Mouse (Mus musculus) midbrain, postnatal 0 days (tissue): Measurements from ENCODE around the gene Cyp2t4. TPM values are rescaled to one million over a fixed set of nuclear protein-coding genes. Genes with fewer than 3 reads are reported as not detected.

ENCODE experiments used
- ATAC-seq: fragments of 200-750 bp; cut with Nextera tagmentation; 2 replicates; pipeline ENCODE4 v1.8.0; 2017; ENCODE audit warnings: moderate number of reproducible peaks, mild to moderate bottlenecking, moderate TSS enrichment, moderate library complexity; ENCODE audit not compliant: low FRiP score
- DNase-seq: peaks from one replicate; pipeline ENCODE4 v3.0.0-alpha.2; 2015; ENCODE audit warnings: low spot score
- H3K27ac ChIP-seq: fragments of 300-500 bp; sonication (generic); 2 replicates; pipeline ENCODE4 v1.5.1; 2014; ENCODE audit warnings: low read depth, mild to moderate bottlenecking, low read length, mixed read lengths
- H3K27me3 ChIP-seq: fragments of 300-500 bp; sonication (generic); 2 replicates; pipeline ENCODE4 v1.6.1; 2014; ENCODE audit warnings: low read length, control low read depth, mixed read lengths; ENCODE audit not compliant: insufficient read depth
- H3K36me3 ChIP-seq: fragments of 300-500 bp; sonication (generic); 2 replicates; pipeline ENCODE4 v1.6.1; 2014; ENCODE audit warnings: low read length, control low read depth, mixed read lengths; ENCODE audit not compliant: insufficient read depth
- H3K4me1 ChIP-seq: fragments of 300-500 bp; sonication (generic); 2 replicates; pipeline ENCODE4 v1.6.1; 2014; ENCODE audit warnings: mild to moderate bottlenecking, control low read depth, antibody characterized with exemption, low read length, mixed read lengths; ENCODE audit not compliant: insufficient read depth
- H3K4me2 ChIP-seq: fragments of 300-500 bp; sonication (generic); 2 replicates; pipeline ENCODE4 v1.6.1; 2014; ENCODE audit warnings: low read depth, mild to moderate bottlenecking, low read length, mixed read lengths; ENCODE audit not compliant: poor library complexity, severe bottlenecking
- H3K4me3 ChIP-seq: fragments of 300-500 bp; sonication (generic); 2 replicates; pipeline ENCODE4 v1.5.1; 2014; ENCODE audit warnings: low read depth, mild to moderate bottlenecking, low read length, moderate library complexity
- H3K9ac ChIP-seq: fragments of 300-500 bp; sonication (generic); replicated peaks from 2 replicates; pipeline ENCODE4 v1.6.1; 2014; ENCODE audit warnings: mild to moderate bottlenecking, low read length, moderate library complexity, mixed read lengths; ENCODE audit not compliant: poor library complexity, severe bottlenecking
- H3K9me3 ChIP-seq: fragments of 300-500 bp; sonication (generic); 2 replicates; pipeline ENCODE4 v1.6.1; 2016; ENCODE audit warnings: low read length, control low read depth
- CTCF ChIP-seq: IDR thresholded peaks from 2 replicates; pipeline ENCODE4 v1.5.1; 2016; ENCODE audit warnings: antibody characterized with exemption, mild to moderate bottlenecking
- WGBS: fragments of 180-500 bp; shearing (Covaris S2); extraction: QIAGEN DNeasy Blood & Tissue Kit; methylation state at CpG from one replicate; pipeline ENCODE4 v1.1.7; 2014; 5-methylcytosine and 5-hydroxymethylcytosine counted together
- polyA plus RNA-seq: library from polyadenylated mRNA; unstranded; fragments of >200 nt; fragmentation: Nextera tagmentation; extraction: Ambion mirVana; gene quantifications from 2 replicates; pipeline ENCODE4 v1.2.1, GENCODE M21; 2015
- total RNA-seq: library from RNA; depleted of rRNA; stranded (reverse); fragments of >200 nt; gene quantifications from 2 replicates; pipeline ENCODE4 v1.2.3, GENCODE M21; 2014

Gene Cyp2t4
- total and polyA plus RNA-seq, 2 experiments from 2014 or later, result 0.30 TPM; not detected in 1

DNA sequence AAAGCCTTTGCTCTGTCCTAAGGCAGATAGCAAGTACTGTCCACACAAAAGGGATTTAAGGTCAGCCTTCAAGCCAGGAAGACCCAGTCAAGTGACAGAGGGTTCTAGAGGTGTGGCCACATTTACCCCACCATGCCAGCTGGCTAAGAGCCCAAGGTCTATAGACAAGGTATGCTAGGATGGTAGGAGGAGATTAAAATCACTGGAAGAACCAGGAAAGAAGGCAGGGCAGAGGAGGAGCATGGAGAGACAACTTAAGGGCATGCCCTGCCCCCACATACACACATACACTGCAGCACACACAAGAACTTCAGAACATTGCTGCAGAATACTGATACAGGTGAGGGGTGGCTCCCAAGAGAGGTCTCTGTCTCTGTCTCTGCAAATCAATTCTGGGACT is 33.8 kb upstream of the Cyp2t4 start, which contains the start of gene Cyp2f2:
Gene Cyp2f2, plus strand, starts transcription at position 234 of the 400 bp plus-strand sequence.
- no peak within 1 kb of the TSS for H3K4me2 ChIP-seq
- no peaks in the 10 kb centered on the region for H3K4me1 ChIP-seq
- H3K4me3 ChIP-seq, result no peak within 1 kb of the TSS
- H3K9me3 ChIP-seq, result no peaks in the 10 kb centered on the region
- H3K27ac ChIP-seq, result no peak within 1 kb of the TSS
- no peak within 1 kb of the TSS for H3K9ac ChIP-seq
- DNase-seq, result no peak
- no peak for TF ChIP-seq CTCF
- H3K36me3 ChIP-seq, result no peaks in the 10 kb centered on the region
- no peak for ATAC-seq
- H3K27me3 ChIP-seq, result no peaks in the 10 kb centered on the region

- H3K4me2 ChIP-seq, result no peak overlapping the region
- DNase-seq, result no peak
- no peak overlapping the region for H3K9ac ChIP-seq
- ATAC-seq, result no peak
- no peaks in the 10 kb centered on the region for H3K4me1 ChIP-seq
- H3K9me3 ChIP-seq, result no peaks in the 10 kb centered on the region
- H3K4me3 ChIP-seq, result no peak overlapping the region
- no peak for TF ChIP-seq CTCF
- 77% methylated on average over 5 of the region's 5 CpGs for WGBS
- H3K36me3 ChIP-seq, result no peaks in the 10 kb centered on the region
- no peak overlapping the region for H3K27ac ChIP-seq
- H3K27me3 ChIP-seq, result no peaks in the 10 kb centered on the region
These were observed 29.1 kb upstream of the Cyp2t4 start for GRCm38 (mm10) chr7:27124305-27124832.

GRCm38 (mm10) chr7:27124969-27125368 is 28.5 kb upstream of the Cyp2t4 start:
- H3K4me1 ChIP-seq, result no peaks in the 10 kb centered on the region
- no peaks in the 10 kb centered on the region for H3K9me3 ChIP-seq
- no peak overlapping the region for H3K4me3 ChIP-seq
- WGBS, result 85% methylated on average over 4 of the region's 4 CpGs
- no peak for DNase-seq
- TF ChIP-seq CTCF, result no peak
- H3K27me3 ChIP-seq, result no peaks in the 10 kb centered on the region
- H3K4me2 ChIP-seq, result no peak overlapping the region
- H3K9ac ChIP-seq, result no peak overlapping the region
- no peaks in the 10 kb centered on the region for H3K36me3 ChIP-seq
- ATAC-seq, result no peak
- no peak overlapping the region for H3K27ac ChIP-seq

DNA sequence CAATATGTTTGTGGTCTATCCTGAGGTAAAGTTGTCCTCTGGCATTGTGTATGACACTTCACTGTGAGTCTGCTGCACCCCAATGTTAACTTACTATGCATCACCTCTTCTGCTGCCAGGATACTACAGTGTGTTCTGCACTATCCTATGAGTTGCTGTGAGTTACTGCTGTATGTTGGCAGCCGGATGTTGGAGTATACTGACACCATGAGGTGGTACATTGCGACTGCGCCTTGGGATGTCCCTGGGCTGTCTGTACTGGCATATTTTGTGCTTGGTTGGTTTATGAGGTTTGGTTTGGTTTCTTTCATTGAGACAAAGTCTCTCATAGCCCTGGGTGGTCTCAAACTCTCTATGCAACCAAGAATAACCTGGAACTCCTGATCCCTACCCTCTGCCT is 25.4 kb upstream of the Cyp2t4 start:
- peak; percentile 57 for ATAC-seq
- peak; percentile 72 for TF ChIP-seq CTCF

GRCm38 (mm10) chr7:27128946-27129345 is 24.6 kb upstream of the Cyp2t4 start:
- DNase-seq (no peak), ATAC-seq (no peak)
- WGBS, result 89% methylated on average over 13 of the region's 13 CpGs
- TF ChIP-seq CTCF, result no peak
- no peaks in the 10 kb centered on the region for H3K36me3 ChIP-seq
- no peaks in the 10 kb centered on the region for H3K4me1 ChIP-seq
- H3K27me3 ChIP-seq, result no peaks in the 10 kb centered on the region
- H3K4me2 ChIP-seq, result no peak overlapping the region
- no peak overlapping the region for H3K4me3 ChIP-seq
- H3K9me3 ChIP-seq, result no peaks in the 10 kb centered on the region
- no peak overlapping the region for H3K9ac ChIP-seq
- no peak overlapping the region for H3K27ac ChIP-seq

More for the DNA sequence above, 25.4 kb upstream of the Cyp2t4 start:
- H3K27me3 ChIP-seq, result no peaks in the 10 kb centered on the region
- peak; percentile 66 for DNase-seq
- no peak overlapping the region for H3K4me3 ChIP-seq
- H3K9me3 ChIP-seq, result no peaks in the 10 kb centered on the region
- no peaks in the 10 kb centered on the region for H3K36me3 ChIP-seq
- no peak overlapping the region for H3K27ac ChIP-seq
- no peak overlapping the region for H3K4me2 ChIP-seq
- H3K4me1 ChIP-seq, result no peaks in the 10 kb centered on the region
- H3K9ac ChIP-seq, result no peak overlapping the region
- 46% methylated on average over 3 of the region's 3 CpGs for WGBS

- no peak for ATAC-seq
These were observed 23.7 kb upstream of the Cyp2t4 start for GRCm38 (mm10) chr7:27129811-27130210.

More at GRCm38 (mm10) chr7:27129811-27130210, 23.7 kb upstream of the Cyp2t4 start:
- Histone ChIP-seq H3K9me3 (no peaks in the 10 kb centered on the region), H3K4me2 (no peak overlapping the region), H3K27ac (no peak overlapping the region), H3K27me3 (no peaks in the 10 kb centered on the region), H3K4me3 (no peak overlapping the region), H3K36me3 (no peaks in the 10 kb centered on the region), H3K4me1 (no peaks in the 10 kb centered on the region), H3K9ac (no peak overlapping the region)
- TF ChIP-seq CTCF, result no peak
- 90% methylated on average over 12 of the region's 12 CpGs for WGBS
- no peak for DNase-seq
